Mouse (Mus musculus) embryonic facial prominence, embryonic 15.5 days (tissue): Measurements from ENCODE around the gene Mup9. TPM values are rescaled to one million over a fixed set of nuclear protein-coding genes. Genes with fewer than 3 reads are reported as not detected.
"Not testable (repeated sequence)": the region's sequence is repeated elsewhere in the genome, so short reads cannot be mapped to it uniquely, and the experiment has no call there.

ENCODE experiments used
- ATAC-seq: fragments of 200-750 bp; cut with Nextera tagmentation; 2 replicates; pipeline ENCODE4 v1.8.0; 2017; ENCODE audit warnings: low read depth, moderate TSS enrichment; ENCODE audit not compliant: insufficient number of reproducible peaks, low FRiP score, low TSS enrichment
- H3K27ac ChIP-seq: fragments of 300-500 bp; sonication (generic); replicated peaks from 2 replicates; pipeline ENCODE4 v1.5.1; 2015; ENCODE audit warnings: mild to moderate bottlenecking, inconsistent platforms
- H3K27me3 ChIP-seq: fragments of 300-500 bp; sonication (generic); 2 replicates; pipeline ENCODE4 v1.6.1; 2015; ENCODE audit warnings: inconsistent platforms
- H3K36me3 ChIP-seq: fragments of 300-500 bp; sonication (generic); 2 replicates; pipeline ENCODE4 v1.6.1; 2015; ENCODE audit warnings: mild to moderate bottlenecking, inconsistent platforms
- H3K4me1 ChIP-seq: fragments of 300-500 bp; sonication (generic); 2 replicates; pipeline ENCODE4 v1.6.1; 2015; ENCODE audit warnings: inconsistent platforms
- H3K4me2 ChIP-seq: fragments of 300-500 bp; sonication (generic); replicated peaks from 2 replicates; pipeline ENCODE4 v1.6.1; 2015; ENCODE audit warnings: mild to moderate bottlenecking, inconsistent platforms
- H3K4me3 ChIP-seq: fragments of 300-500 bp; sonication (generic); replicated peaks from 2 replicates; pipeline ENCODE4 v1.5.1; 2015; ENCODE audit warnings: mild to moderate bottlenecking, inconsistent platforms
- H3K9ac ChIP-seq: fragments of 300-500 bp; sonication (generic); 2 replicates; pipeline ENCODE4 v1.6.1; 2015; ENCODE audit warnings: inconsistent platforms
- H3K9me3 ChIP-seq: fragments of 300-500 bp; sonication (generic); replicated peaks from 2 replicates; pipeline ENCODE4 v1.6.1; 2016; ENCODE audit warnings: inconsistent platforms
- WGBS: fragments of 180-500 bp; shearing (Covaris S2); methylation state at CpG from one replicate; pipeline ENCODE4 v1.1.7; 2015; 5-methylcytosine and 5-hydroxymethylcytosine counted together
- polyA plus RNA-seq: library from polyadenylated mRNA; unstranded; fragments of >200 nt; fragmentation: Nextera tagmentation; extraction: Ambion mirVana; gene quantifications from 2 replicates; pipeline ENCODE4 v1.2.1, GENCODE M21; 2015

Mup9 gene
- not detected in 2 replicates for polyA plus RNA-seq

DNA sequence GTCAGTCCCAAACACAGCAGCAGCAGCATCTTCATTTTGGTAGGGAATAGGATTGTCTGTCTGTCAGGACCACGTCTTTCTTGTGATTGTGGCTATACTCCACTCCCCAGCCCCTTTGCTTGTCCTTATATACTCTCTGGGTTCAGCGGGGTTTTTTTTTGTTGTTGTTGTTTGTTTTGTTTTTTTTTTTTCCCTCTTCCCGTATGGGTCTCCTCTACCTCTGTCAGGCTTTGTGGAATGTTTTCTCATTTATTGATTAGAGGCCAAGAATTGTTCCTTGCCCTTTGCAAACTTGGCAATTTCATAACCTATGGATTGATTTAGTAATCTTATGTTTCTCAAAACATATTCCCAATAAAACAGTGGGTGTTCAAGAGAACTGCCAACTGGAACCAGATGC lies at the start of gene Mup9:
Gene Mup9 (minus strand): TSS at position 101 of the 400 bp plus-strand sequence.
- H3K9ac ChIP-seq, ATAC-seq, H3K36me3 ChIP-seq, H3K27me3 ChIP-seq, H3K4me1 ChIP-seq, H3K4me2 ChIP-seq, H3K9me3 ChIP-seq, H3K27ac ChIP-seq, H3K4me3 ChIP-seq: not testable (repeated sequence)
- WGBS: 80% methylated on average over 3 of the region's 3 CpGs

Other genes starting within 250 kb of the Mup9 start
- not detected in 2 replicates for gene Mup8, start 199.4 kb downstream of the Mup9 start, polyA plus RNA-seq
- gene Mup1, start 80.0 kb upstream of the Mup9 start, polyA plus RNA-seq: 0.19 TPM in 1 of 2 replicates, not detected in the other
- gene Mup10, start 160.2 kb upstream of the Mup9 start, polyA plus RNA-seq: not detected in 2 replicates
- 0.20 TPM in 1 of 2 replicates, not detected in the other for gene Mup11, start 240.5 kb upstream of the Mup9 start, polyA plus RNA-seq